Mouse (Mus musculus): ENCODE results near the gene Spr.

The Spr gene

DNA sequence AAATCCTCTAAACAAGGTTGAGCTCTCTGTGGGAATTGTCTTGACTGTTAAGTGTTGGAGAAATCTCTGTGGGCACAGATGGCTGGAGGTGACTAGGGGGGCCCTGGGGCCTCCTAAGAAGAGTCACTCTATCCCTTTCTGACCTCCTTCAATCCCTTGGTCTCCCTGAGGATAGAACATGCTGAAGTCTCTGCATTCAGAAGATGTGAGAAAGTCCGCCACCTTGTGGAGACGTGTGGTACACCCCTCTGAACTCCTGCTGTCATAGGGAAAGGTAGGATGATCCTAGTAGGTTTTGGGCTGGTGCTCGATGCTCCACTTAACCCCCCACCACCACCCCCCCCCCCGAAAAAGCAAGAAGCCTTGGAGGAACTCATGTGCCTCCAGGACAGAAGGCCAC lies 5.9 kb downstream of the Spr start:
- peak; percentile 50 for DNase-seq

DNA sequence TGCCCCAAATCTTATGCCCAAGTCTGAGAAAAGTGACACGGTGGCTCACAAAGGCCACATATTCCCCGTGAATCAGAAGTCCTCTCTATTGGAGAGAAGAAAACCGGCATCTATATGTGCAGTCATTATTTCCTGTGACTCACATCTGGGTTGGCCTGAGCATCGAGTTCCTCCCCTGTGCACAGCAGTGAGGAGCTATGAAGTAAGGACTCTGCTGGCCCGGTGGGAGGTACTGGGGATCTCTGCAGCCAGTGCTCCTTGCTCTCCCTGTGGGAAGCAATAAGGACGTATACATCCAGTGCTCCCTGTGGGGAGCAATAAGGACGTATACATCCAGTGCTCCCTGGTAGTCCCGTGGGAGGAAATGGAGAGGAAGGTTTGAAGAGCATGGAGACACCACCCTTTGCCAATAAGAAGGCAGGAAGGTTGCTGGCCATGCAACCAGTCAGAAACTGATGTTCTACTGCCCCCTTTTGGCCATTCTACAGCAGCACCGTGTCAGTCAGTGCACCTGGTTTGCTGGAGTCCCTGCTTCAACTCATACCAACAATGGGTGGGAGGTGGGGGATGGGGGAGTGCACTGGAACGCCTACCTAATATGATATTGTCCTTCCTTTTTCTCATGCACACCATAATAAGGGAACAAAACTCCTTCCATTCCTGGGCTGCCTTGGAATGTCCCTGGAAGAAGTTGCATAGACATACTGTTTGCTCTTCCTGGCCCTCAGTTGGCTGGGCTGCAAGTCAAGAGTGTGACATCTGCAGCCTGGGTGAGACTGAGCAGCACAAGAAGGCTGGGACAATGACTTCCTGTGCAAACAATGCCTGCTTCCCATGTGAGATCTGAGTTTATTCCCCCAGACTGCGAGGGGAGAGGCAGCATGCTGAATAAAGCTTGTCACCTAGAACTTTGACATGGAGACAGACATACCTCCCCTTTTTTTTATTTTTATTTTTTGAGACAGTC lies 19.7 kb downstream of the Spr start:
- peak; percentile 48 for DNase-seq

DNA sequence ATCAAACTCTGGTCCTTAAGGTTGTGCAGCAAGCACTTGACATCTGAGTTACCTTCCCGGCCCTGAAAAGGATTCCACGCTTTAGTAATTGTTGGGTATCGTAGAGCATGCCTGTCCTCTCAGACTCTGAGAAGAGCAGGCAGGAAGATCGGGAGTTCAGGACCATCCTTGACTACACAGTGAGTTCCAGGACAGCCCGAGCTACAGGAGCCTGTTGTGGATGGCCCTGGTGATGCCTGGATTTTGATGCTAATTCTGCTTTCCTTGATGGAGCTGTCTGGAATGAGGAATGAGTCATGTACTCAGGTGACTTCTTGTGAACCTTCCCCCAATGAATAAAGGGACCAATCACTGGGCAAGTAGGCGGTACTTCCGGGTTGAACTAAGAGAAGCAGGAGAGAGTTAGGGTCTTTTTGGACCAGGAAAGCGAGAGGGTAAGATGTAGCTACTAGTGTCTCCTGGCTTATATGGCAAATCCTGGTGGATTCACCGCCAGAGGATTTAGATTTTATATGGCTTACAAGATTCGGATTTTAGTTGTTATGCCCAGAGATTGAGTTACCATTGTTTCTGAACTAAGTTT lies 32.4 kb downstream of the Spr start:
- no peak for DNase-seq

DNA sequence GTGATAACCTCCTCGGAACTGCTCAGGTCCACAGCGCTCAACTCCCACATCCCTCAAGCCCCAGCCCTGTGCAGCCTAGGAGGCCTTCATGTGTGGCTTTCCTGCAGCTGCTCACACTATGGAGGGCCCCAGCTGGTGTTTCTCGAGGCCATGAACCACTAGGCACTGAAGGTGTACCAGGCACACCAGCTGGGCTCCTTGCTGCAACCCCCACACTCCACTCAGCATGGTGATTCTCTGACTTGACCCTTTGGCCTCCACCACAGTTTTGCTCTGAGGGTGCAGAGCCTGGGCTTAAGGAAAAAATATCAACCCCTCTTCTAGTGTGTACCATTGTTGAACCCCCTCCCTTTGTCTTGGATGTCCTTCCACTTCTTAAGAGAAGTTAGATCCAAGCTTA lies 34.2 kb downstream of the Spr start:
- no peak for DNase-seq

DNA sequence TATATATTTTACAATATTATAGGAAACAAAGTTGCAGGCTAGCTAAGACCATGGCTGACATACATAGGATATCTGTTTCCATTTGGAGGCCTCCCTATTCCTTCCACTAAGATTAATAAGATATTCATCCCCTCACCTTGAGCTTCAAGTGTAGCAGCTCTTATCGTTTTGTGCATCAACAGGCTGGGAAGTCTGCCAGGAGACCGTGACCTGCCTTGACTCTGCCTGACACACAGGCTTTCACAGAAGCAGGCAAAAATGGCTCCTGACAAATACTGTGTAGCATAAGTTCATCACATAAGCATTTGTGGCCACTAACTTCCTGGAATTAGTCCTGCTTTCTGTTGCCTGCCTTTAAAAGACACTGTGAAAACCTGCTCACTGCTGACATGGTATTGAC lies 41.1 kb downstream of the Spr start:
- no peak for DNase-seq

DNA sequence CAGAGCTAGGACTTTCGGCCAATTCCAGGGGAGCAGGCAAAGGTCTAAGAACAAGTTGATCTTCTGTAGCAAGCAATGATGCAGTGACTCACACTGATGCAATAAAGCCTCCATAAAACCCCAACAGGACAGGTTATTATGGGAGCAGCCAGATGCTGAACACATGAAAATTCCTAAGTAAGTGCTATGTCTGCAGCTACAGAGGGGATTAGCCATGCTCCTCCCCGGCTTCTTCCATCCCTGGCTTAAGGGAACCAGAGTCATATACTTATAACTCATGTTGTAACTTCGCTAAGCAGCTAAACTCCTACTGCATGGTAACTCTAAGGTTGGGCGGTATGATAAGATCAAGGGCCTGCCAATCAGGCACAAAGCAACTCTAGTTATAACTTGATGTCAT lies 50.1 kb downstream of the Spr start:
- no peak for DNase-seq

DNA sequence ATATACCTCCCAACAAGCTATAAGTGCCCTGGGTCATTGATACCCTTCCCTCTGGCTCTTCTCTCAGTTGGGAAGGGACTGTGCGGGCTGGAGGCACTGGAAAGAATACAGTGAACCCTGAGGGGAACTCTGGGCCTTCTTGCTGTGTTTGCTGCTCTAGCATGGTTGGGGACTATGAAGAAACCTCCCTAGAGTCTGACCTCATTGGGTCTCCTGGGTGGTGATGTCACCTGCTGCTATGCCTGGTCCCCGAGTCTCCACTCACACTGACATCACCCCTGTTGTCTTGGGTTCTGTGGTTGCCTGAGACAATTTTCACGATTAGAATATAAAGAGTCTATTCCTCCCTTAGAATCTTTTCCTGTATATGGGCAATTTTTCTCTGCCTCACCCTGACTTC lies 50.9 kb downstream of the Spr start:
- DNase-seq: no peak
